Mouse (Mus musculus) liver, embryonic 14.5 days (tissue): Measurements from ENCODE around the gene Ddx6. TPM values are rescaled to one million over a fixed set of nuclear protein-coding genes. Genes with fewer than 3 reads are reported as not detected.
A peak's percentile ranks its signal among the peaks of the same experiment; 100 is the strongest.

Experiments used
- ATAC-seq: fragments of 200-750 bp; cut with Nextera tagmentation; 2 replicates; pipeline ENCODE4 v1.8.0; 2017; ENCODE audit warnings: moderate number of reproducible peaks, mild to moderate bottlenecking, moderate library complexity; ENCODE audit not compliant: insufficient read depth
- DNase-seq, 3 experiments: peaks; one replicate each; pipeline ENCODE4 v3.0.0-alpha.2; 2012 to 2013; ENCODE audit warnings: low read depth in 3 of 3, low spot score in 3 of 3
- H3K27ac ChIP-seq: fragments of 300-500 bp; sonication (generic); 2 replicates; pipeline ENCODE4 v1.5.1; 2014; ENCODE audit warnings: moderate library complexity, mild to moderate bottlenecking, control low read depth, inconsistent platforms
- H3K27me3 ChIP-seq: fragments of 300-500 bp; sonication (generic); 2 replicates; pipeline ENCODE4 v1.6.1; 2014; ENCODE audit warnings: mild to moderate bottlenecking, low read length, moderate library complexity; ENCODE audit not compliant: control insufficient read depth, insufficient read depth
- H3K36me3 ChIP-seq: fragments of 300-500 bp; sonication (generic); replicated peaks from 2 replicates; pipeline ENCODE4 v1.6.1; 2014; ENCODE audit warnings: low read depth; ENCODE audit not compliant: control insufficient read depth, insufficient read depth
- H3K4me1 ChIP-seq, 2 experiments: fragments of 200-500 bp in 1 of 2; fragments of 300-500 bp in 1 of 2; sonication (generic) in 1 of 2; replicated peaks; 2 replicates each; pipeline ENCODE4 v1.6.1; 2012 to 2014; ENCODE audit warnings: antibody characterized with exemption in 1 of 2, inconsistent platforms in 1 of 2, low read length in 1 of 2; ENCODE audit not compliant: control insufficient read depth in 2 of 2, insufficient read depth in 2 of 2
- H3K4me2 ChIP-seq: fragments of 300-500 bp; sonication (generic); 2 replicates; pipeline ENCODE4 v1.6.1; 2014; ENCODE audit warnings: low read depth, mild to moderate bottlenecking, control low read depth, moderate library complexity
- H3K4me3 ChIP-seq, 2 experiments: fragments of 200-500 bp in 1 of 2; fragments of 300-500 bp in 1 of 2; sonication (generic) in 1 of 2; 2 replicates each; pipeline ENCODE4 v1.5.1; 2012 to 2014; ENCODE audit warnings: low read depth in 2 of 2, low read length in 2 of 2, mild to moderate bottlenecking in 2 of 2, control low read depth in 1 of 2, inconsistent platforms in 1 of 2, moderate library complexity in 1 of 2; ENCODE audit not compliant: insufficient read depth in 1 of 2
- H3K9ac ChIP-seq: fragments of 300-500 bp; sonication (generic); replicated peaks from 2 replicates; pipeline ENCODE4 v1.6.1; 2014; ENCODE audit warnings: mild to moderate bottlenecking, control low read depth, moderate library complexity
- H3K9me3 ChIP-seq: fragments of 300-500 bp; sonication (generic); 2 replicates; pipeline ENCODE4 v1.6.1; 2016; ENCODE audit warnings: low read length, mixed read lengths; ENCODE audit not compliant: control insufficient read depth
- CTCF ChIP-seq: IDR thresholded peaks from 2 replicates; pipeline ENCODE4 v1.5.1; 2016; ENCODE audit warnings: antibody characterized with exemption, low read depth, control low read depth
- EP300 ChIP-seq: IDR thresholded peaks from 2 replicates; pipeline ENCODE4 v1.6.1; 2016; ENCODE audit warnings: antibody characterized with exemption, low read depth
- WGBS: fragments of 180-500 bp; shearing (Covaris S2); extraction: QIAGEN DNeasy Blood & Tissue Kit; methylation state at CpG from one replicate; pipeline ENCODE4 v1.1.7; 2014; ENCODE audit not compliant: insufficient replicate concordance; 5-methylcytosine and 5-hydroxymethylcytosine counted together
- polyA plus RNA-seq, 2 experiments: library from polyadenylated mRNA; depleted of rRNA in 1 of 2; stranded (reverse) in 1 of 2; unstranded in 1 of 2; fragments of >200 nt; fragmentation: Nextera tagmentation in 1 of 2; extraction: Ambion mirVana in 1 of 2; gene quantifications; 2 replicates each; pipeline versions ENCODE4 v1.2.1 to v1.2.3; 2012 to 2014

The Ddx6 gene
- polyA plus RNA-seq, 2 experiments, result 4.4 to 9.4 TPM

- no peaks in the 10 kb centered on the region for H3K27me3 ChIP-seq
- TF ChIP-seq CTCF (no peak), EP300 (peak; percentile 49)
- no peak overlapping the region for H3K27ac ChIP-seq
- ATAC-seq, result peak; percentile 77; the same call in 1 of the 2 replicates
- H3K9ac ChIP-seq, result no peak overlapping the region
- peak overlapping the region; percentile 16; the same call in 1 of the 2 replicates for H3K4me2 ChIP-seq
- no peaks in the 10 kb centered on the region for H3K36me3 ChIP-seq
- WGBS, result 30% methylated on average over 9 of the region's 9 CpGs
- peaks cover 22 to 23% of the 10 kb centered on the region in 2 experiments for H3K4me1 ChIP-seq
- H3K9me3 ChIP-seq, result no peaks in the 10 kb centered on the region; the same call in 1 of the 2 replicates
- H3K4me3 ChIP-seq, result no peak overlapping the region
- peak in 2 of 3 experiments; percentile 17 to 44 for DNase-seq
Measured at GRCm38 (mm10) chr9:44587262-44588160, 17.2 kb upstream of the Ddx6 start.

- no peak overlapping the region for H3K4me3 ChIP-seq
- WGBS, result 50% methylated on average over 9 of the region's 9 CpGs
- no peak for TF ChIP-seq CTCF
- no peak for TF ChIP-seq EP300
- no peak overlapping the region for H3K27ac ChIP-seq
- H3K36me3 ChIP-seq, result no peaks in the 10 kb centered on the region
- no peaks in the 10 kb centered on the region for H3K27me3 ChIP-seq
- DNase-seq (no peak), ATAC-seq (no peak)
- H3K9me3 ChIP-seq, result no peaks in the 10 kb centered on the region; the same call in 1 of the 2 replicates
- no peak overlapping the region for H3K9ac ChIP-seq
- H3K4me1 ChIP-seq, result peaks cover 22% of the 10 kb centered on the region in 2 experiments
- no peak overlapping the region; the same call in 1 of the 2 replicates for H3K4me2 ChIP-seq
Measured at GRCm38 (mm10) chr9:44588605-44589004, 16.1 kb upstream of the Ddx6 start.

GRCm38 (mm10) chr9:44589095-44589494 lies 15.6 kb upstream of the Ddx6 start:
- no peak for ATAC-seq
- Histone ChIP-seq H3K9ac (no peak overlapping the region), H3K27ac (no peak overlapping the region), H3K4me3 (no peak overlapping the region), H3K9me3 (no peaks in the 10 kb centered on the region; the same call in 1 of the 2 replicates), H3K4me2 (no peak overlapping the region), H3K4me1 (peaks cover 22% of the 10 kb centered on the region in 2 experiments), H3K27me3 (no peaks in the 10 kb centered on the region), H3K36me3 (no peaks in the 10 kb centered on the region)
- no peak for TF ChIP-seq CTCF
- TF ChIP-seq EP300, result no peak
- no peak for DNase-seq

GRCm38 (mm10) chr9:44590969-44591368 lies 13.7 kb upstream of the Ddx6 start:
- DNase-seq, result no peak
- H3K36me3 ChIP-seq, result no peaks in the 10 kb centered on the region
- 41% methylated on average over 2 of the region's 2 CpGs for WGBS
- H3K27ac ChIP-seq, result no peak overlapping the region
- no peak overlapping the region for H3K4me2 ChIP-seq
- no peaks in the 10 kb centered on the region for H3K27me3 ChIP-seq
- no peak for TF ChIP-seq EP300
- TF ChIP-seq CTCF, result no peak
- no peak for ATAC-seq
- H3K4me1 ChIP-seq, result peaks cover 22% of the 10 kb centered on the region in 2 experiments
- H3K9me3 ChIP-seq, result no peaks in the 10 kb centered on the region
- H3K9ac ChIP-seq, result no peak overlapping the region
- H3K4me3 ChIP-seq, result no peak overlapping the region

- Histone ChIP-seq H3K4me2 (no peak overlapping the region), H3K9me3 (no peaks in the 10 kb centered on the region), H3K36me3 (no peaks in the 10 kb centered on the region), H3K27me3 (no peaks in the 10 kb centered on the region), H3K27ac (no peak overlapping the region), H3K4me1 (peaks cover 22% of the 10 kb centered on the region in 2 experiments), H3K9ac (no peak overlapping the region), H3K4me3 (no peak overlapping the region)
- no peak for ATAC-seq
- no peak for DNase-seq
- TF ChIP-seq CTCF, result no peak
- TF ChIP-seq EP300, result no peak
- WGBS, result 32% methylated on average over 7 of the region's 7 CpGs
Measured at GRCm38 (mm10) chr9:44591595-44592188, 13.0 kb upstream of the Ddx6 start.
